Mouse (Mus musculus) liver, embryonic 11.5 days (tissue): ENCODE measurements around the gene H1fx. TPM values are rescaled to one million over a fixed set of nuclear protein-coding genes. Genes with fewer than 3 reads are reported as not detected.
A peak's percentile ranks its signal among the peaks of the same experiment; 100 is the strongest.

Experiments
- ATAC-seq: fragments of 200-750 bp; cut with Nextera tagmentation; replicated peaks from 2 replicates; pipeline ENCODE4 v1.8.0; 2017; ENCODE audit warnings: moderate number of reproducible peaks, mild to moderate bottlenecking, moderate TSS enrichment, moderate library complexity; ENCODE audit not compliant: low FRiP score
- DNase-seq: peaks from one replicate; pipeline ENCODE4 v3.0.0-alpha.2; 2017; ENCODE audit warnings: low spot score
- H3K27ac ChIP-seq: fragments of 300-500 bp; sonication (generic); 2 replicates; pipeline ENCODE4 v1.5.1; 2014; ENCODE audit warnings: mild to moderate bottlenecking, low read depth, low read length, control low read depth
- H3K27me3 ChIP-seq: fragments of 300-500 bp; sonication (generic); replicated peaks from 2 replicates; pipeline ENCODE4 v1.6.1; 2014; ENCODE audit warnings: low read length, mixed read lengths; ENCODE audit not compliant: control insufficient read depth, insufficient read depth
- H3K36me3 ChIP-seq: fragments of 300-500 bp; sonication (generic); 2 replicates; pipeline ENCODE4 v1.6.1; 2014; ENCODE audit warnings: mild to moderate bottlenecking, low read length, moderate library complexity, mixed read lengths; ENCODE audit not compliant: control insufficient read depth, insufficient read depth
- H3K4me1 ChIP-seq: fragments of 300-500 bp; sonication (generic); replicated peaks from 2 replicates; pipeline ENCODE4 v1.6.1; 2014; ENCODE audit warnings: low read length, mixed read lengths; ENCODE audit not compliant: control insufficient read depth, insufficient read depth
- H3K4me2 ChIP-seq: fragments of 300-500 bp; sonication (generic); 2 replicates; pipeline ENCODE4 v1.6.1; 2014; ENCODE audit warnings: mild to moderate bottlenecking, control low read depth, moderate library complexity
- H3K4me3 ChIP-seq: fragments of 300-500 bp; sonication (generic); 2 replicates; pipeline ENCODE4 v1.5.1; 2014; ENCODE audit warnings: low read depth, low read length, control low read depth
- H3K9ac ChIP-seq: fragments of 300-500 bp; sonication (generic); 2 replicates; pipeline ENCODE4 v1.6.1; 2014; ENCODE audit warnings: low read depth, low read length, control low read depth
- H3K9me3 ChIP-seq: fragments of 300-500 bp; sonication (generic); 2 replicates; pipeline ENCODE4 v1.6.1; 2016; ENCODE audit warnings: low read length, inconsistent platforms, mixed read lengths; ENCODE audit not compliant: control insufficient read depth
- WGBS: fragments of 180-500 bp; shearing (Covaris S2); extraction: QIAGEN DNeasy Blood & Tissue Kit; methylation state at CpG from one replicate; pipeline ENCODE4 v1.1.7; 2014; 5-methylcytosine and 5-hydroxymethylcytosine counted together
- polyA plus RNA-seq: library from polyadenylated mRNA; unstranded; fragments of >200 nt; fragmentation: Nextera tagmentation; extraction: Ambion mirVana; gene quantifications from 2 replicates; pipeline ENCODE4 v1.2.1, GENCODE M21; 2014

Gene H1fx
- polyA plus RNA-seq, 1 experiment from 2014 or later: 21.2 TPM

DNA sequence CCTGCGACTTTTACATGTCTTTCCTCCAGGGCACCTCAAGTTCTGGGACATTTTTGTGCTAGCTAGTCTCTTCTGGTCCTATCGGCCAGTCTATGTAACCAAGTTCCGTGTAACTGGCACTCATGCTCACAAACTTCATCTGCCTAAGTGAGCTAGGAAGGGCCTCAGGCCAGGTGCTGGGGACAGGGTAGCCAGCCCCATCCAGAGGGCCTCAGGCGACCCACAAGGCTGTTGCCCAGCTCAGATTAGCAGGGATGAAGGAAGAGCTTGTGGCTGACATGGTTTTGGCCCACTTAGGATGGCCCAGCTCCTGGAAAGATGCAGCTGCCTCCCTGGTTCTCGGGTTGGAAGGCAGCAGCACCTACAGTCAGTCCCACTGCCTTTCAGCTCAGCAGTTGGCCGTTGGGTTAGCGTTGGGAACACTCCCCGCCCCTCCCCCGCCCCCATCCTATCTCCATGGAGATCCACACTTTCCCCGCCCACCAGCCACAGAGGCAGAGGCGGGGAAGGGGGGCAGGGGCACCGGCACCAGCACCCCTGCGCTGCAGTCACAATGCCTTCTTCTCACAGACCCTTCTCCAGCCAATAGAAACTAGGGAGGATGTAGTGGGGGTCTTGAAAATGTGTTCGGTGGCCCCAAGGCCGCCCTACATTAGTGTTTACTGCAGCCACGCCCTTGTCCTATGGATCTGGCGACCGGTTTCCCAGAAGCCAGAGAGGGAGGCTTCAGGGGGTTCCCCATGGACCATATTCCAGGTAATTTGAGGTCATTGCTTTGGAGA is 12.5 kb upstream of the H1fx start:
- ATAC-seq (peak; percentile 75), DNase-seq (peak; percentile 75)
- Histone ChIP-seq H3K4me1 (peaks cover 31% of the 10 kb centered on the region), H3K4me3 (peak overlapping the region; percentile 27), H3K27me3 (no peaks in the 10 kb centered on the region), H3K4me2 (peak overlapping the region; percentile 56), H3K9me3 (no peaks in the 10 kb centered on the region), H3K36me3 (no peaks in the 10 kb centered on the region), H3K27ac (peak overlapping the region; percentile 60; the same call in 1 of the 2 replicates), H3K9ac (0 out of 2 replicates have a peak overlapping the region, but pooled peaks have one; percentile 23)
- 14% methylated on average over 18 of the region's 18 CpGs for WGBS

DNA sequence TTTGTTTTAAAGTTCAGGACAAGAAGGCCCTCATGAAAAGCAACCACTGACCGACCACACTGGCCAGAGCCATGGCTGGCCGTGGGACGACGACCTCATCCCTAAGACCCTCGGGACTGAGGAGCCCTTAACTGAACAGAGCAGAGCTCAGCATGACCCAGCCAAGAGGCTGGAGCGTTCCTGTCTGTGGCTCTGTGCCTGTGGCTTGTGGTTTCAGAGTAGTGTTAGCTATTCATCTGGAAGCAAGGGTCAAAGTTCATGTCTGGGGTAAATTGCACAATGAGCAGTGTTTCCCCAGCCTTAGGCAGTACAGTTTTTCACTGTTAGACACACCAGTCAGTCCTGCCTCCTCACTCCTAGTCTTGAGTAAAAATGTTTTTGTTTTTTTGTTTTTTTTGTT is 11.3 kb upstream of the H1fx start:
- H3K4me1 ChIP-seq: peaks cover 31% of the 10 kb centered on the region
- H3K4me2 ChIP-seq: no peak overlapping the region
- H3K9ac ChIP-seq: no peak overlapping the region
- WGBS: 21% methylated on average over 6 of the region's 6 CpGs
- no peak overlapping the region for H3K27ac ChIP-seq
- ATAC-seq: peak; percentile 54
- no peaks in the 10 kb centered on the region for H3K36me3 ChIP-seq
- DNase-seq: no peak
- no peaks in the 10 kb centered on the region for H3K9me3 ChIP-seq
- H3K4me3 ChIP-seq: no peak overlapping the region
- H3K27me3 ChIP-seq: no peaks in the 10 kb centered on the region

DNA sequence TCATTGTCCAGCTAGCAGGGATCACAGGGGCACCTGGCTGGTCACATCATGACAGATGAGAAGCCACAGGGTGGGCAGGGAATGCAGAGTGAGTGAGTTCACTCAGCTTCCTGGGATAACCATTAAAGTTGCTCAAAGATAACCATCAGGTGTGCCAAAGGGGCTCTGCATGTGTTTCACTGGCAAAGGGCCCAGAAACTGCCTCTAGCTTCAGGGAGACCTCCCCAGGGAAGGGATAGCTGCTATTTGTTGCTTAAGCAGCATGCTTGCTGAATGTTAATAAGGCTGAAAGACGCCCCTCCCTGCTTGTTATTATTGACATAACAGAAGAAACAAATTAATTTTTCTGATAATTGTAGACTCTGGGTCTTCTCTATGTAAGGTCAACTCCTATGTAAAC is 10.4 kb upstream of the H1fx start:
- Histone ChIP-seq H3K27me3 (no peaks in the 10 kb centered on the region), H3K4me3 (no peak overlapping the region), H3K36me3 (no peaks in the 10 kb centered on the region), H3K4me1 (peaks cover 31% of the 10 kb centered on the region), H3K9ac (no peak overlapping the region), H3K9me3 (no peaks in the 10 kb centered on the region), H3K4me2 (no peak overlapping the region), H3K27ac (0 out of 2 replicates have a peak overlapping the region, but pooled peaks have one; percentile 1)
- DNase-seq (no peak), ATAC-seq (no peak)
- WGBS: 76% methylated on average over 1 of the region's 1 CpGs

DNA sequence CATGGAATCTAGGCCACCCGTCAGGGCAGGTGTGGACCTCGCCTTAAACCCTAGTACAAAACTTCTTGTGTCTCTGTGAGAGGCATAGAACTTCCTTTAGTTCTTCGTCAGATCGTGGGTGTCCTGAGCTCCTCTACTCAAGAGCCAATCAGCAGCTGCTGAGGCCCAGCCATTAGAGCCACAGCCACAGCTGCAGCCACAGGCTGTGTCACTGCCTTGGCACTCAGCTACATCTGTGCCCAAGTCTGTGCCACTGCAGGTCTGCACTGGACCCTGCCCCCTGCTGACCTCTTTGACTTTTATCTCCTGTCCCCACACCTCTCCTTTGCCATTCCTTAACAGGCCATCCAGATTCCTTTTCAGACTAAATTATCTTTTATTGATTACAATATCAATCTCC is 9.8 kb upstream of the H1fx start:
- 71% methylated on average over 4 of the region's 4 CpGs for WGBS
- H3K4me3 ChIP-seq: no peak overlapping the region
- no peaks in the 10 kb centered on the region for H3K27me3 ChIP-seq
- no peak overlapping the region for H3K27ac ChIP-seq
- ATAC-seq (no peak), DNase-seq (no peak)
- no peak overlapping the region for H3K4me2 ChIP-seq
- H3K4me1 ChIP-seq: peaks cover 31% of the 10 kb centered on the region
- no peak overlapping the region for H3K9ac ChIP-seq
- H3K36me3 ChIP-seq: no peaks in the 10 kb centered on the region
- H3K9me3 ChIP-seq: no peaks in the 10 kb centered on the region

DNA sequence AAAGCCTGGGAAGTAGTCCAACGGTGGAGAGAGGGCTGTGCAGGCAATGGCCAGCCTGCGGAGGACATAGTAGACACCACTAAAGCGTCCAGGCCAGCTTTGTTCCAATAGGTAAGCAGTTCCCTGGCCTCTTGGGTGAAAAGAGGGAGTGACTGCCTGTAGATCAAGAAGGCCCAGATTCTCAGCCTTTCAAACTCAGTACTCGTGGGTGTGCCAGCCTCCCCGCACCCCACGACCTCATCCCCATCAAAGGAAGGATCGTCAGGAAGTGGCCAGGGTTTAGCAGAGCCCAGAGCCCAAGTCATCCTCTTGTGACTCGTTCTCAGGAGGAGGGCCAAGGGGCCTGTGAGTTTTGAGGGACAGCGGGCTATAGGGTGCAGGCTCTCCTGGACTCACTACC is 1.1 kb upstream of the H1fx start:
- Histone ChIP-seq H3K27ac (no peak overlapping the region), H3K27me3 (peaks cover 48% of the 10 kb centered on the region), H3K4me2 (no peak overlapping the region; the same call in 1 of the 2 replicates)

DNA sequence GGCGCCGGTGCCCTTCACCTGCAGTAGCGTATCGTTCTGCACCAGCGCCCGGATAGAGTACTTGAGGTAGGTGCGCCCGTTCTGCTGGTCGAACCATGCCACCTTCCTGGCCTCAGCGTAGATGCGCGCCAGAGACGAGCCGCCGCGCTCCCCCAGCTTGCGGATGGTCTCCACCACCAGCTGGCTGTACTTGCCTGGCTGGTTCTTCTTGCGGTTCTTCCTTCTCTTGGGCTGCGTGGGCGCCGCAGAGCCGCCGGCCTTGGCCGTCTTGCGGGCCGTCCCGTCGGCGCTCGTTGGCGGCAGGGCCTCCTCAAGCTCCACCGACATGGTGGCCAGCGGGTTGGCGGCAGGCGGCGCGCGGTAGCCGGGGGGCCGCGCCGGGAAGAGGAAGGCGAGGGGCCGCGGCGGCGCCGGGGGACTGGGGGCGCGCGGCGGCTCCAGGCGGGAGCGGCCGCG is 379 bp downstream of the H1fx start:
- Histone ChIP-seq H3K9me3 (no peaks in the 10 kb centered on the region), H3K4me2 (peak overlapping the region; percentile 60), H3K4me3 (peak overlapping the region; percentile 67), H3K4me1 (peaks cover 3% of the 10 kb centered on the region; the same call in 1 of the 2 replicates), H3K27ac (peak overlapping the region; percentile 64), H3K36me3 (no peaks in the 10 kb centered on the region; the same call in 1 of the 2 replicates), H3K27me3 (peaks cover 48% of the 10 kb centered on the region), H3K9ac (peak overlapping the region; percentile 68)
- under 1% methylated on average over 39 of the region's 56 CpGs for WGBS
- ATAC-seq (peak; percentile 10; the same call in 1 of the 2 replicates), DNase-seq (peak; percentile 55)

More for the DNA sequence above, 1.1 kb upstream of the H1fx start:
- Histone ChIP-seq H3K36me3 (no peaks in the 10 kb centered on the region; the same call in 1 of the 2 replicates), H3K4me3 (peak overlapping the region; percentile 67; the same call in 1 of the 2 replicates), H3K9ac (no peak overlapping the region), H3K9me3 (no peaks in the 10 kb centered on the region), H3K4me1 (peaks cover 3% of the 10 kb centered on the region; the same call in 1 of the 2 replicates)
- 62% methylated on average over 9 of the region's 9 CpGs for WGBS
- DNase-seq: no peak
- no peak for ATAC-seq

DNA sequence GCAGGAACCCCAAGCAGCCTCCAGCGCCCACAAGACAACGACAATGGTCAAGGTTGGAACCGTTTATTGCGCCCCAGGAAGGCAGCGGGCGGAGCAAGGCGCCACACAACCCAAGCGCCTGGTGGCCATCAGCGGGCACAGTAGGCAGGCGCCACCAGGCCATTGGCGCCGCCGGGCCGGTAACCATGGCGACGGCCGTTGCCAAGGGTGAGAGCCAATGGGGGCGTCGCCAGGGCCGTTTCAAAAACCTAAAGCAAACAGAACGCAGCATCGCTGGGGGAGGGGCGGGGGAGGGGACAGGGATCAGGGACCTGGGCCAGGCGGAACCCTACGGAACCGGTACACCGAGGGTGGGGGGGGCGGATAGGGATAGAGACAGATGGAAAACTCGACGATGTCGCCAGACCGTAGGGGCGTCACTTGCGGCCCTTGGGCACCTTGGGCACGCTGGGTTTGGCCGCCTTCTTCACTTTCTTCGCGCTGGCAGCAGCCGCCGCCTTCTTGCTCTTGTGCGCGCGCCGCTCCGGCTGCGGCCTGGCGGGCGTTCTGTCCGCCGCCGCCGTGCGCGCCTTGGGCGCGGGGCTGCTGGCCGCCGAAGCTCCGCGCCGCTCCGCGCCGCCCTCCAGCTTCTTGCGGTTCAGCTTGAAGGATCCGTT is 935 bp downstream of the H1fx start:
- 1% methylated on average over 65 of the region's 66 CpGs for WGBS
- Histone ChIP-seq H3K27me3 (peaks cover 48% of the 10 kb centered on the region), H3K4me3 (peak overlapping the region; percentile 67), H3K4me2 (peak overlapping the region; percentile 60), H3K27ac (peak overlapping the region; percentile 64; the same call in 1 of the 2 replicates), H3K9ac (peak overlapping the region; percentile 68), H3K36me3 (no peaks in the 10 kb centered on the region; the same call in 1 of the 2 replicates), H3K9me3 (no peaks in the 10 kb centered on the region), H3K4me1 (peaks cover 3% of the 10 kb centered on the region; the same call in 1 of the 2 replicates)
- peak; percentile 71 for DNase-seq
- ATAC-seq: peak; percentile 51; the same call in 1 of the 2 replicates

DNA sequence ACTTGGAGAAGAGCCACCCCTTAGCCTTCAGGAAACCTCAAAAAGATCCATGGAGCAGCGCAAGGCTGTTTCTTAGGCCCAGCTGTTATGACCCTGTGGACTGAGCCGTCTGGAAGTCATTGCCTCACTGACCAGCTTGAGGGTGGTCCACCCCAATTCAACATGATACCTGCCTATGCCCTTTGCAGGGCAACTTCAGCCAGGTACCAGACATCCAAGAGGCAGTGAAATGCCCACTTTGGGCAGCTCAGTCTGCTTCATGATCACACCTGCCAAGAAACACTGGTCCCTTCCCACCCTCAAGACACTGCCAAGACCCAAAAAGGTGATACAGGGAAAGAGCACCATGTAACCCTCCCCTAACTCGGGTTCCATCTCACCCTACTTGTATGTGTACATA is 1.7 kb downstream of the H1fx start:
- no peak for DNase-seq
- 69% methylated on average over 3 of the region's 3 CpGs for WGBS
- no peaks in the 10 kb centered on the region; the same call in 1 of the 2 replicates for H3K36me3 ChIP-seq
- no peak overlapping the region for H3K9ac ChIP-seq
- H3K27ac ChIP-seq: no peak overlapping the region
- H3K9me3 ChIP-seq: no peaks in the 10 kb centered on the region
- H3K27me3 ChIP-seq: peaks cover 48% of the 10 kb centered on the region
- H3K4me1 ChIP-seq: peaks cover 3% of the 10 kb centered on the region; the same call in 1 of the 2 replicates
- peak overlapping the region; percentile 60; the same call in 1 of the 2 replicates for H3K4me2 ChIP-seq
- no peak for ATAC-seq
- H3K4me3 ChIP-seq: no peak overlapping the region
